Mouse (Mus musculus) forebrain, embryonic 10.5 days (tissue): ENCODE measurements at regions not wholly inside any gene's neighbourhood (a gene's known extent, or its start where the extent isn't known, plus 50 kb on each side); places are given as distances from the start of the nearest gene placed in this dataset.

Source experiments
- DNase-seq: peaks from one replicate; pipeline ENCODE4 v3.0.0-alpha.2; 2017; ENCODE audit warnings: low spot score; ENCODE audit errors: extremely low spot score
- H3K27ac ChIP-seq: fragments of 300-500 bp; sonication (generic); 2 replicates; pipeline ENCODE4 v1.5.1; 2016; ENCODE audit warnings: mild to moderate bottlenecking
- H3K27me3 ChIP-seq: fragments of 300-500 bp; sonication (generic); 2 replicates; pipeline ENCODE4 v1.6.1; 2016; ENCODE audit warnings: mild to moderate bottlenecking; ENCODE audit not compliant: poor library complexity, severe bottlenecking
- H3K36me3 ChIP-seq: fragments of 300-500 bp; sonication (generic); replicated peaks from 2 replicates; pipeline ENCODE4 v1.6.1; 2016; ENCODE audit warnings: mild to moderate bottlenecking, moderate library complexity
- H3K4me1 ChIP-seq: fragments of 300-500 bp; sonication (generic); 2 replicates; pipeline ENCODE4 v1.6.1; 2016
- H3K4me3 ChIP-seq: fragments of 300-500 bp; sonication (generic); 2 replicates; pipeline ENCODE4 v1.5.1; 2016; ENCODE audit warnings: mild to moderate bottlenecking, moderate library complexity
- H3K9me3 ChIP-seq: fragments of 300-500 bp; sonication (generic); 2 replicates; pipeline ENCODE4 v1.6.1; 2016; ENCODE audit warnings: mild to moderate bottlenecking, moderate library complexity
- WGBS: fragments of 180-500 bp; shearing (Covaris S2); methylation state at CpG from one replicate; pipeline ENCODE4 v1.1.7; 2016; 5-methylcytosine and 5-hydroxymethylcytosine counted together

GRCm38 (mm10) chr2:169300966-169301365, 286.6 kb downstream of the Gm11011 start:
- Histone ChIP-seq H3K9me3 (no peaks in the 10 kb centered on the region), H3K4me3 (no peak overlapping the region), H3K27me3 (no peaks in the 10 kb centered on the region), H3K36me3 (no peaks in the 10 kb centered on the region), H3K4me1 (peaks cover 25% of the 10 kb centered on the region), H3K27ac (no peak overlapping the region)
- no peak for DNase-seq
- WGBS = 95% methylated on average over 4 of the region's 4 CpGs

- H3K27ac ChIP-seq = no peak overlapping the region; the same call in 1 of the 2 replicates
- no peak for DNase-seq
These were observed 287.1 kb downstream of the Gm11011 start for GRCm38 (mm10) chr2:169300411-169300810.

GRCm38 (mm10) chr2:169297841-169298627, 289.5 kb downstream of the Gm11011 start:
- 31% methylated on average over 21 of the region's 21 CpGs for WGBS
- Histone ChIP-seq H3K4me3 (peak overlapping the region; percentile 37), H3K4me1 (peaks cover 32% of the 10 kb centered on the region), H3K27me3 (no peaks in the 10 kb centered on the region), H3K27ac (peak overlapping the region; percentile 83), H3K36me3 (no peaks in the 10 kb centered on the region), H3K9me3 (no peaks in the 10 kb centered on the region)
- peak; percentile 60 for DNase-seq

More at GRCm38 (mm10) chr2:169300411-169300810, 287.1 kb downstream of the Gm11011 start:
- Histone ChIP-seq H3K9me3 (no peaks in the 10 kb centered on the region), H3K36me3 (no peaks in the 10 kb centered on the region), H3K27me3 (no peaks in the 10 kb centered on the region), H3K4me3 (no peak overlapping the region), H3K4me1 (peaks cover 25% of the 10 kb centered on the region)
- 92% methylated on average over 8 of the region's 8 CpGs for WGBS

- H3K9me3 ChIP-seq = no peaks in the 10 kb centered on the region
- no peak for DNase-seq
- no peak overlapping the region for H3K4me3 ChIP-seq
- 83% methylated on average over 4 of the region's 4 CpGs for WGBS
- H3K4me1 ChIP-seq = peaks cover 32% of the 10 kb centered on the region
- H3K27me3 ChIP-seq = no peaks in the 10 kb centered on the region
- H3K36me3 ChIP-seq = no peaks in the 10 kb centered on the region
- peak overlapping the region; percentile 27 for H3K27ac ChIP-seq
These were observed 290.3 kb downstream of the Gm11011 start for GRCm38 (mm10) chr2:169297226-169297625.

- peaks cover 25% of the 10 kb centered on the region for H3K4me1 ChIP-seq
- H3K9me3 ChIP-seq = no peaks in the 10 kb centered on the region; the same call in 1 of the 2 replicates
- H3K27ac ChIP-seq = no peak overlapping the region
- WGBS = 16% methylated on average over 3 of the region's 3 CpGs
- H3K27me3 ChIP-seq = no peaks in the 10 kb centered on the region
- no peaks in the 10 kb centered on the region for H3K36me3 ChIP-seq
- DNase-seq = no peak
- H3K4me3 ChIP-seq = no peak overlapping the region
These were observed 294.2 kb downstream of the Gm11011 start for GRCm38 (mm10) chr2:169293351-169293750.

- DNase-seq = no peak
- Histone ChIP-seq H3K4me3 (no peak overlapping the region), H3K36me3 (no peaks in the 10 kb centered on the region), H3K4me1 (peaks cover 7% of the 10 kb centered on the region), H3K27ac (no peak overlapping the region), H3K9me3 (no peaks in the 10 kb centered on the region; the same call in 1 of the 2 replicates), H3K27me3 (no peaks in the 10 kb centered on the region)
- WGBS = 92% methylated on average over 12 of the region's 12 CpGs
These were observed 298.5 kb downstream of the Gm11011 start for GRCm38 (mm10) chr2:169288891-169289605.

GRCm38 (mm10) chr2:169286701-169287100, 300.8 kb downstream of the Gm11011 start:
- H3K4me3 ChIP-seq = no peak overlapping the region
- DNase-seq = no peak
- H3K4me1 ChIP-seq = peaks cover 4% of the 10 kb centered on the region; the same call in 1 of the 2 replicates
- no peaks in the 10 kb centered on the region for H3K36me3 ChIP-seq
- no peaks in the 10 kb centered on the region for H3K27me3 ChIP-seq
- no peaks in the 10 kb centered on the region; the same call in 1 of the 2 replicates for H3K9me3 ChIP-seq
- 94% methylated on average over 7 of the region's 7 CpGs for WGBS
- no peak overlapping the region for H3K27ac ChIP-seq

- WGBS = 73% methylated on average over 13 of the region's 13 CpGs
- Histone ChIP-seq H3K9me3 (no peaks in the 10 kb centered on the region), H3K27me3 (no peaks in the 10 kb centered on the region), H3K36me3 (no peaks in the 10 kb centered on the region), H3K4me1 (peaks cover 4% of the 10 kb centered on the region; the same call in 1 of the 2 replicates), H3K4me3 (no peak overlapping the region), H3K27ac (no peak overlapping the region)
- DNase-seq = no peak
These were observed 304.9 kb downstream of the Gm11011 start for GRCm38 (mm10) chr2:169282508-169283117.

- Histone ChIP-seq H3K4me3 (no peak overlapping the region), H3K27me3 (peaks cover 5% of the 10 kb centered on the region; the same call in 1 of the 2 replicates), H3K36me3 (no peaks in the 10 kb centered on the region), H3K4me1 (peaks cover 22% of the 10 kb centered on the region), H3K27ac (no peak overlapping the region), H3K9me3 (no peaks in the 10 kb centered on the region)
- no peak for DNase-seq
- WGBS = 90% methylated on average over 4 of the region's 4 CpGs
These were observed 312.2 kb downstream of the Gm11011 start for GRCm38 (mm10) chr2:169275371-169275770.

- WGBS = 78% methylated on average over 1 of the region's 1 CpGs
- Histone ChIP-seq H3K4me3 (no peak overlapping the region), H3K9me3 (no peaks in the 10 kb centered on the region)
These were observed 313.4 kb downstream of the Gm11011 start for GRCm38 (mm10) chr2:169274101-169274500.

GRCm38 (mm10) chr2:169272622-169273021, 314.9 kb downstream of the Gm11011 start:
- peak overlapping the region; percentile 49; the same call in 1 of the 2 replicates for H3K27ac ChIP-seq

More at GRCm38 (mm10) chr2:169274101-169274500, 313.4 kb downstream of the Gm11011 start:
- Histone ChIP-seq H3K36me3 (no peaks in the 10 kb centered on the region), H3K27ac (no peak overlapping the region), H3K4me1 (peaks cover 25% of the 10 kb centered on the region), H3K27me3 (peaks cover 13% of the 10 kb centered on the region; the same call in 1 of the 2 replicates)
- DNase-seq = no peak

GRCm38 (mm10) chr2:169272018-169272417, 315.5 kb downstream of the Gm11011 start:
- Histone ChIP-seq H3K4me3 (no peak overlapping the region), H3K27me3 (peaks cover 13% of the 10 kb centered on the region; the same call in 1 of the 2 replicates), H3K36me3 (no peaks in the 10 kb centered on the region), H3K9me3 (no peaks in the 10 kb centered on the region), H3K27ac (peak overlapping the region; percentile 49; the same call in 1 of the 2 replicates), H3K4me1 (peaks cover 25% of the 10 kb centered on the region)
- 42% methylated on average over 4 of the region's 4 CpGs for WGBS
- DNase-seq = no peak

More at GRCm38 (mm10) chr2:169272622-169273021, 314.9 kb downstream of the Gm11011 start:
- Histone ChIP-seq H3K4me1 (peaks cover 25% of the 10 kb centered on the region), H3K27me3 (peaks cover 13% of the 10 kb centered on the region; the same call in 1 of the 2 replicates), H3K36me3 (no peaks in the 10 kb centered on the region), H3K9me3 (no peaks in the 10 kb centered on the region), H3K4me3 (no peak overlapping the region)
- DNase-seq = no peak
- WGBS = 17% methylated on average over 6 of the region's 6 CpGs
